Comparison of ENCODE assay signal across 8 mouse cellular contexts in genomic region chr11:109030486-109030885, GRCm38 (mm10).
DNase-seq lines count a peak whose midpoint lies in the region; ATAC-seq and TF ChIP-seq lines count a peak whose summit lies in the region.
"Had no signal": no experiment of that assay in that cellular context is flagged by ENCODE, and none has a peak within 500 bp of the region (broad histone marks: within the 10 kb centered on the region; RNA-seq: fewer than 3 reads in every experiment).

No protein-coding gene starts in this region.

- no peak overlapping the region for H3K27ac ChIP-seq in heart, postnatal 0 days (ENCODE audit: low read depth)
- no peak overlapping the region for H3K27ac ChIP-seq in limb, embryonic 12.5 days
- H3K27ac ChIP-seq: lung, embryonic 15.5 days had no signal

- H3K9ac ChIP-seq in heart, postnatal 0 days (replicated peaks; ENCODE audit: low read depth, low read length) = no peak overlapping the region
- H3K9ac ChIP-seq in limb, embryonic 12.5 days (replicated peaks) = no peak overlapping the region
- H3K9ac ChIP-seq: lung, embryonic 15.5 days had no signal

- WGBS in heart, postnatal 0 days = 17% methylated on average over 3 of the region's 3 CpGs
- 30% methylated on average over 3 of the region's 3 CpGs for WGBS in limb, embryonic 12.5 days

- H3K4me3 ChIP-seq in heart, postnatal 0 days (ENCODE audit: low read depth, low read length) = no peak overlapping the region
- H3K4me3 ChIP-seq in limb, embryonic 12.5 days (replicated peaks) = no peak overlapping the region
- H3K4me3 ChIP-seq: lung, embryonic 15.5 days had no signal

- no peaks in the 10 kb centered on the region for H3K36me3 ChIP-seq in heart, postnatal 0 days (replicated peaks; ENCODE audit: control insufficient read depth, insufficient read depth, low read length)
- H3K36me3 ChIP-seq in limb, embryonic 12.5 days = no peaks in the 10 kb centered on the region
- H3K36me3 ChIP-seq: lung, embryonic 15.5 days had no signal

- H3K4me2 ChIP-seq in heart, postnatal 0 days (ENCODE audit: low read depth, low read length) = no peak overlapping the region
- H3K4me2 ChIP-seq in limb, embryonic 12.5 days = no peak overlapping the region
- H3K4me2 ChIP-seq: lung, embryonic 15.5 days had no signal

- TF ChIP-seq EP300 in heart, postnatal 0 days (IDR thresholded peaks at IDR 0.05; ENCODE audit: low read depth) = no peak

- peak; percentile 18 for DNase-seq in left cerebral cortex, adult 11 months (ENCODE audit: low spot score)
- no peak for DNase-seq in left cerebral cortex, adult 8-10 months (ENCODE audit: low spot score in 2 of 2)
- peak; percentile 59 for DNase-seq in R1 (ENCODE audit: low read depth, low spot score)
- DNase-seq in cerebellum, adult 9-10 months = peak; percentile 43
- peak; percentile 43 for DNase-seq in heart, postnatal 0 days (ENCODE audit: low spot score)
- peak; percentile 42 for DNase-seq in right cerebral cortex, postnatal 4 days

- no peaks in the 10 kb centered on the region for H3K4me1 ChIP-seq in heart, postnatal 0 days (ENCODE audit: control insufficient read depth, insufficient read depth)
- peaks cover 11% of the 10 kb centered on the region for H3K4me1 ChIP-seq in limb, embryonic 12.5 days (replicated peaks)

- peak; percentile 73 for TF ChIP-seq CTCF in heart, postnatal 0 days (IDR thresholded peaks at IDR 0.05; ENCODE audit: low read depth)

- H3K27me3 ChIP-seq in heart, postnatal 0 days (ENCODE audit: control insufficient read depth, insufficient read depth, low read length) = peaks cover 12% of the 10 kb centered on the region; the same call in 1 of the 2 replicates
- no peaks in the 10 kb centered on the region for H3K27me3 ChIP-seq in limb, embryonic 12.5 days
- H3K27me3 ChIP-seq: lung, embryonic 15.5 days had no signal

- ATAC-seq in heart, postnatal 0 days (ENCODE audit: insufficient read depth, low read depth) = no peak
- peak; percentile 63; the same call in 1 of the 2 replicates for ATAC-seq in limb, embryonic 12.5 days (ENCODE audit: insufficient number of reproducible peaks, insufficient read depth, low FRiP score, low TSS enrichment, low read depth)

- no peaks in the 10 kb centered on the region for H3K9me3 ChIP-seq in heart, postnatal 0 days (replicated peaks; ENCODE audit: control insufficient read depth, low read length)
- H3K9me3 ChIP-seq in limb, embryonic 12.5 days = no peaks in the 10 kb centered on the region
- H3K9me3 ChIP-seq: lung, embryonic 15.5 days had no signal

Comparison
In these comparisons a context has a peak if more than half of its experiments do, and no peak if none do; other contexts are left out.
1. DNase-seq: peak in left cerebral cortex, adult 11 months (single experiment), R1 (single experiment), cerebellum, adult 9-10 months (single experiment), heart, postnatal 0 days (single experiment) and right cerebral cortex, postnatal 4 days (single experiment); none in left cerebral cortex, adult 8-10 months (0 of 2).